Mouse (Mus musculus) urinary bladder, postnatal 36 days (tissue): ENCODE measurements at regions not wholly inside any gene's neighbourhood (a gene's known extent, or its start where the extent isn't known, plus 50 kb on each side); places are given as distances from the start of the nearest gene placed in this dataset.

Source experiments
- DNase-seq, 2 experiments: peaks; one replicate each; pipeline ENCODE4 v3.0.0; 2022; ENCODE audit warnings: low spot score in 2 of 2, mixed read lengths in 1 of 2

GRCm38 (mm10) chr2:166406826-166407225 lies 251.4 kb upstream of the Sulf2 start:
- DNase-seq: no peak

DNA sequence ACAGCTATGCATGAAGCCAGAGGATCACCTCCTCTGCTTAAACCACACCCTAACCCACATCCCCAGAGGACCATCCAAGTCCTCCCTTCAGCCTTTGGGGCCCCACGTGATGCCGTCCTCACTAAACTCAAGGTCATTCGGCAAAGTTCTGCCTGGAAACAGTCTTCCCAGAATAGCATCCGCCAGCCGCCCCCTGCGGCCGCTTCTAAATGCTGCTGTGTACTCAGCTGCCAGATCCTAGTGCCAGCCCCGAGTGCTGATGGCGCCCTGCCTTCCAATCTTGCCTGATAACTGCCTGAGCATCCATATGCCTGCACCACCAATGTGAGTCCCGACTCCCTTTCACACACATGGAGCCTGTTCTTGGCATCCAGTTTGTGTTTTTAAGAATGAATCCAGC lies 247.9 kb upstream of the Sulf2 start:
- DNase-seq: no peak

DNA sequence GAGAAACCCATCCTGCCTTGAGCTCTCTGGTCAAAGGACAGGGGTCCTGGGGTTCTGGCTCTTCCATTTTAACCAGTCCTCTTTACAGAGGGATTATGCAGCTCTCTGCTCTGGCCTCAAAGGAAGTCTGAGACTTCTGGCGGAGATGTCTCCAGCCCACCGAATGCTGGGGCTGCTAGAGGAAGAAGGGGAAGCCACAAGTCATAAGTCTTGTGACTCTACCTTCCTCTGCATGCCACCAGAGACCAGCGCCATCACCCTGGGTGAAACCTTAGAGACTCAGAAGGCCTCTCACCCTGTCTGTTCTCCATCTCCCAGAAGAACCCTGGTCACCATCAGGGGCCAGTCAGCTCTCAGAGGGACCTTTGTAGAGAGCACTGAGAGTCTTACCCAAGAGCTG lies 246.4 kb upstream of the Sulf2 start:
- no peak for DNase-seq

DNA sequence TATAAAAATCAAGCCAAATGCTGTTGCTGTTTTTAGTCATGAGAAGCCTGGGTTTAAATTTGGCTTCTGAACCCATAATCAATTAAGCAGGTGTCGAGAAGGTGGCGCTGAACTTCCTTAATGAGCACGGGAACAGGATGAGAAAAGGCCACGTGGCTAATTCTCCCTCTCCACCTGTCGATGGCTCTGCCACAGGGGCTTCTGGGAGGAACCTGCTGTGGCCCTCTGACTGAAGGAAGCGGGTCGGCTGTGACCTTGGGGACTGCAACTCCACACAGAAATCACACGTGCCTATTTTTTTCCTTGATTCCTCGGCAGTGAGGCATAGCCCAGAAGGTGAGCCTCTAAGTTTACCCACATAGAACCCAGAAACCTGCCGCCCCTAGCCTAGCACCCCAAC lies 244.8 kb upstream of the Sulf2 start:
- DNase-seq: no peak

GRCm38 (mm10) chr2:166399140-166399830 lies 243.8 kb upstream of the Sulf2 start:
- no peak for DNase-seq

DNA sequence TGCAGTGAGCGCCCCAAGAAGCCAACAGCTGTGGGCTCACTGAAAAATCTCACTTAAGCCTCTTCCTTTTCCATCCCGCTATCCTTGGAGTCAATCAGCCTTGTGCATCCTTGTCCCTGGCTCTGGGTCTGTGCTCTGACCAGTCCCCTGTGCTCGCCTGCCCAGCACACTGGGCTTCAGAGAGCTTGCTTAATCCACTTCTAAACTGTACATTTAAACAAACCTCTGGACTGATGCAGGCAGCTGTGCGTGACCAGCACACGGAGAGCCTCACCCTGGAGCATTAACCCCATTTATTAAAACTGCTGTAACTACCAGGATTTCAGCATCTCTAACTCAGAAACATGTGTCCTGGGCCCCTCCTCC lies 243.3 kb upstream of the Sulf2 start:
- DNase-seq: no peak

- DNase-seq: no peak
These were observed 242.7 kb upstream of the Sulf2 start for GRCm38 (mm10) chr2:166398156-166398555.

DNA sequence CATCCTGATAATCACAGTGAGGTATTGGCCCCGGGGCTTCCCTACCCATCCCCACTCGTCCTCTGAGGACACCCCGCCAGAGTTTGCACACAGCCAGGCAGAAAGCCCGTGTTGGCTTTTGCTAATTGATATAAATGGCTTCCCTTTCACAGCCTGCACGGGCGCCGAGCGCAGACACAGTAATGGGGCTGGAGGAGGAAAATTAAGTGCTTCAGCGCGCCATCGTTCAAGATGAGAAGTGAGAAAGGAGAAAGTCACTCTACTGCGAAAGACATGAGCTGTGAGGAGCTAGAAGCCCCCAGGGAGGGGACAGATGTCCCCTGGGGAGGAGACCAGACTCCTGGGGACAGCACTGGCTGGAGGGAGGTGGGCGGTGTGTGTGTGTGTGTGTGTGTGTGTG lies 239.2 kb upstream of the Sulf2 start:
- no peak for DNase-seq

DNA sequence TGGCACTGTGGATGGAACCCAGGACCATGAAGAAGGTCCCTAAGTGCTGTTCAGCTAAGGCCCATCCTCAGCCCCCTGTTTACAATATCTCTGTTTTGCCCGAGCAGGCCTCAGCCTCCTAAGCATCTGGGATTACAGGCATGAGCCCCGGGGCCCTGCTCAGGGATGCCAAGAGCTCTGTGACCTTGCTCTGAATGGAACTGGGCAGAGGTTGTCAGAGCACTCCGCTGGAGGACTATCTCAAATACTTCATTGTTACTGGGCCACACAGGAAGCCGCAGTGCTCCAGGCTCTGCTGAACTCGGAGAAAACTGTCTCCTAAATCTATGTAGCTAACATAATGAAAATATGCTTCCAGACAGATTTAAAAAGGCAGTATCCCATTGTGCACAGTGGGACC lies 235.7 kb upstream of the Sulf2 start:
- no peak for DNase-seq

- DNase-seq: no peak
These were observed 232.6 kb upstream of the Sulf2 start for GRCm38 (mm10) chr2:166388050-166388449.

DNA sequence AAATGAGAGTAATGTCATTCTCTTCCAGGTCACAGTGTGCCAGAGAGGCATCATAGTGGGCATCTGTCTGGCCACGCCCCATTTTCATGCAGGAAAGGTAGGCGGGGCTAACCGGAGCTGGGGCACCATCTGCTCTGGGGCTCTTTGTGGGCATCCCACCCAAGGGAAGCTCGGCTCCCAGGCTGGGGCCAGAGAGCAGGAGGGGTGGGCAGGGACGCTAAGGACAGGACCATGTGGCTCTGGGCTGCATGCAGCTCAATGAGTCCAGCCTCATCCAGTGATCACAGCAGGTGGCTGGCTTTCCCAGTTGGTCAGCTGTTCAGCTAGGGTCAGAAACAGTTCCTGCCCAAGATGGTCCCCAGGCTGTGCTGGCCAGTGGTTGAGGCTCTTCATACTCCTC lies 231.4 kb upstream of the Sulf2 start:
- no peak for DNase-seq

DNA sequence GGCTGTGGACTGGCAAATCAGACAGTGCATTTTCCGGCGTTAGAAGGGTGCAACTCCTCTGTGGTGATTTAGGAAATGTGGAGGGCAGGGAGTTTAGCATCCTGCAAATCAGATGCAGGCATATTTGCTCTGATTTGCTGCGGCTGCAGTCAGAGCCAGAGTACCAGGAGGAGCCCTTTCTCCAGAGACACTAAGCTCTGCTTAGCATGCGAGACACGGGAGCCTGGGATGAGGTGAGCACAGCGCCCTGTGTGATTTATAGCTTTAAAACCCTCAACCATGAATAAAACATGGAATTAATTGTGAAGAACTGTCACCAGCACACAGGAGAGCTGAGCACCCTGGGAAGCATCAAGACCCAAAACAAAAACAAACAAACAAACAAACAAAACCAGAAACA lies 229.1 kb upstream of the Sulf2 start:
- DNase-seq: no peak

DNA sequence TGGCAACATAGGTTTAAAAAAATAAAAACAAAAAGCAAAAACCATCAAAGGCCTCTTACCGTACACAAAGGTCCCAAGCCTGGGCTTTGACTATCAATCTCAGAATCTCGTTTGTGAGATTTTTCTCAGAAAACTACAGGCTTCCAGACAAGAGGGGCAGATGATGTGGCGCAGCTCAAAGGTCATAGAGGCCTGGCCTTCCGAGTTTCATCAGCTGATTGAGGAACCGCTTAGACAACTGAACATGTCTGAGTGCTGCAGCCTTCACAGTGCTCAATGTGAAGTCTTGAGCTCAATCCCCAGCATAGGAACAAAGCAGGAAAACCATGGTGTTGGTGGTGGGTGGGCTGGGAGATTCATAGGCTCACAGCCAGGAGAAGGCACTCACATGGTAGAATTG lies 227.9 kb upstream of the Sulf2 start:
- DNase-seq: no peak

GRCm38 (mm10) chr2:166382180-166382579 lies 226.7 kb upstream of the Sulf2 start:
- DNase-seq: no peak

DNA sequence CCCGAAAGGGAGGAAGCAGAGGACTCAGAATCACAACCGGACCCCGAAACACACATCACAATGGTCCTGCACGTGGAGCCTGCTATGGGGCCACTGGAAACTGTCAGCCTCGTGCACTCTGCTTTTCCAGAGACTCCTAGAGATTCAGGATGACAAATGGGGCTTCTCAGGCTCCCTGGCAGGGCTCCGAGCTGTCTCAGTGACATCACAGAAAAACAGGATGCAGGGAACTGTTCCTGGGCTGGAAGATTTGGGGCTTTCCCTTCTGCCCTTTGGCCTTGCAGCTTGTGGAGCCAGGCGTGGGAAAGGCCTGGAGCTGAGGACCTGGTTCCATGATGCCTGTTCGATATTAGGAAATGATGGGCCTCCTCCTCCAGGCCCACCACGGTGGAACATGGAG lies 225.4 kb upstream of the Sulf2 start:
- no peak for DNase-seq

DNA sequence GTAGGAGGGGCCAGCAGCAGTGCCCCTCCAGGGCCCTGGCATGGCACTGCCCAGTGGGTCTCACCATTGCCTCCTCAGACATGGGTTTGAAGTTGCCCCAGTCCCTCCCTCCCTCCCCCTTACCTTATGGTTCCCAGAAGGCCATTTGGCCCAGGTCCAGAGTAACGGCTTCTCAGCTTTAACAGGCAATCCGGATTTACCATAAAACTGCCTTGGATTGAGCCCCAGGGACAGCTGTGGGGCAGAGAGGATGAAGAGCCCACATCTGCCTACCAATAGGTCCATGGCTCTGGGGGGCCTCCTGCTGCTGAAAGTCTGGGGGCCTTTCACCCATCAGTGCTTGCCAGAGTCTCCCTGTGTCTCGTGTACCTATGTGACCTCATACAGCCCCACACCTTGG lies 222.9 kb upstream of the Sulf2 start:
- DNase-seq: no peak

GRCm38 (mm10) chr2:166377329-166377728 lies 221.9 kb upstream of the Sulf2 start:
- DNase-seq: no peak

DNA sequence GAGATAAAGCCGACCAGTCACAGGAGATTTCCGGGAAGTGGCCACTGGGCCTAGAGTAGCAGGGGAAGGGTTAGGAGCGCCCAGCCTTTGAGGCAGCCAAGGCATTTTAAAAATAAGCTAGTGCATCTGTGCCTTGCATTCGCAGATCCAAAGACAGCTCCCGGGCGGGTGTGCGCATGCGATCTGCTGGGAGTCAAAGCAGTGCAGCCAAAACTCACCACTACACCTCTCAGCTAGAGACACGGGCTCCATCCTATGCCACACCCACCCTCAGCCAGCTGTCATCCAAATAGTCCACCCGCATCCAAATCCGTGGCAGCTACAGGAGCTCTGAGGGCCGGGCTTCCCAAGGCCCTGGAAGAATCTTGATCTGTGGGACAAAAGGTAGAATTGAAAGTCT lies 220.2 kb upstream of the Sulf2 start:
- no peak for DNase-seq

DNA sequence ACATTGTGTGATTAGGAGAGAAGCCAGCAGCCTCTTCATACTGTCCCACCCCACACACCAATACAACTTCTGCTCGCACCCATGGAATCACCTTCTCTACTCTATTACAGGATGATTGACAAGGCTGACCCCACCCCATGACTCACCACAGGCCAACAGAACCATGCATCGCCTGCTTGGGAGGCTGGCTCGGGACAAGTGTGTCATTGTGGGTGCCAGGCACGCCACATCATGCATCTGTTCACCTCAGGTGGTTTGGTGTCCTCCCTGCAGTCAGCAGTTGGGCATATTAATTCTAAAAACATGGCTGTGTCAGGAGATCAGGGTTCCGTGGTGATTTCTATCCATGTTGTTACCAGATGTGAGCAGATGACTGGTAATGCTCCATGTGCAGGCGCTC lies 215.3 kb upstream of the Sulf2 start:
- DNase-seq: no peak

GRCm38 (mm10) chr2:166361645-166362044 lies 206.2 kb upstream of the Sulf2 start:
- no peak for DNase-seq

- no peak for DNase-seq
These were observed 205.3 kb upstream of the Sulf2 start for GRCm38 (mm10) chr2:166360786-166361185.

- DNase-seq: no peak
These were observed 204.5 kb upstream of the Sulf2 start for GRCm38 (mm10) chr2:166359995-166360394.

- peak in 1 of 2 experiments; percentile 13 for DNase-seq
These were observed 202.4 kb upstream of the Sulf2 start for GRCm38 (mm10) chr2:166357824-166358223.

DNA sequence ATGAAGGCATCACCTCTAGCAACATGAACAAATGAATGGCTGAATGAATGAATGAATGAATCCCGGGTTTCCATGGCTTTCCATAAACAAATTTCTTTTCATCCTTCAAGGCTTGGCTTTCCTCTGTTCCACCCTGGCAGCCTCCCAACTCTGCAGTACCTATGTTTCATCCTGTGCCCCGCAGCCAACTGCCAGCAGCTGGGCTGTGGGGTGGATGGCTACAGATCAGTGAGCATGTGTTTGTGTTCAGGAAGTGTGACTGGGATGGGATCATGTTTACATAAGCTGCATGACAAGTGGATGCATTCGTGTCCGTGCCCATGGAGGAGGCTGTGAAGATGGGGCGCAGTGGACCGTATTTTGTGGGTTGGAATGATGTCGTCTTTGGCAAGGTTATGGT lies 200.5 kb upstream of the Sulf2 start:
- no peak for DNase-seq
